In genomic region chr1:63204660-63205394, GRCm38 (mm10) we compare ENCODE assay signal across 13 mouse cellular contexts. TPM values are rescaled to one million over a fixed set of nuclear protein-coding genes. Genes with fewer than 3 reads are reported as not detected.
DNase-seq lines count a peak whose midpoint lies in the region; ATAC-seq and TF ChIP-seq lines count a peak whose summit lies in the region.
"Had no signal": no experiment of that assay in that cellular context is flagged by ENCODE, and none has a peak within 500 bp of the region (broad histone marks: within the 10 kb centered on the region; RNA-seq: fewer than 3 reads in every experiment).

No protein-coding gene starts in this region.

- WGBS in embryonic facial prominence, embryonic 13.5 days, result 31% methylated on average over 7 of the region's 7 CpGs
- 20% methylated on average over 7 of the region's 7 CpGs for WGBS in hindbrain, embryonic 14.5 days
- 24% methylated on average over 7 of the region's 7 CpGs for WGBS in neural tube, embryonic 12.5 days
- 46% methylated on average over 7 of the region's 7 CpGs for WGBS in lung, adult 2 months

- 0 out of 2 replicates have a peak overlapping the region, but pooled peaks have one; percentile 16 for H3K9ac ChIP-seq in embryonic facial prominence, embryonic 13.5 days
- H3K9ac ChIP-seq in hindbrain, embryonic 14.5 days, result no peak overlapping the region
- H3K9ac ChIP-seq in neural tube, embryonic 12.5 days, result no peak overlapping the region
- H3K9ac ChIP-seq: embryonic facial prominence, embryonic 12.5 days had no signal

- H3K4me3 ChIP-seq in layer of hippocampus, adult 2 months, result no peak overlapping the region
- H3K4me3 ChIP-seq in embryonic facial prominence, embryonic 13.5 days, result no peak overlapping the region
- H3K4me3 ChIP-seq in hindbrain, embryonic 14.5 days (replicated peaks; ENCODE audit: low read length), result no peak overlapping the region
- H3K4me3 ChIP-seq in neural tube, embryonic 12.5 days, result no peak overlapping the region
- H3K4me3 ChIP-seq in lung, adult 2 months (replicated peaks; ENCODE audit: extremely low read depth, low read depth, low read length), result no peak overlapping the region
- H3K4me3 ChIP-seq: embryonic facial prominence, embryonic 12.5 days had no signal

- DNase-seq in layer of hippocampus, adult 2 months (ENCODE audit: low spot score in 2 of 2), result no peak
- no peak for DNase-seq in layer of hippocampus, adult 9-11 months
- no peak for DNase-seq in hindbrain, embryonic 14.5 days (ENCODE audit: low spot score)
- no peak for DNase-seq in retina, postnatal 1 day
- no peak for DNase-seq in lung, adult 2 months
- DNase-seq in cerebellum, postnatal 4 days (ENCODE audit: low spot score in 2 of 2), result no peak
- DNase-seq: cerebellum, adult 9-10 months; thymus, adult 2 months had no signal

- H3K27ac ChIP-seq in layer of hippocampus, adult 2 months, result peak overlapping the region; percentile 49
- no peak overlapping the region for H3K27ac ChIP-seq in embryonic facial prominence, embryonic 13.5 days
- H3K27ac ChIP-seq in hindbrain, embryonic 14.5 days, result peak overlapping the region; percentile 72
- peak overlapping the region; percentile 33; the same call in 1 of the 2 replicates for H3K27ac ChIP-seq in neural tube, embryonic 12.5 days
- H3K27ac ChIP-seq: kidney, postnatal 0 days had no signal

- TF ChIP-seq POLR2A in lung, adult 2 months (IDR thresholded peaks at IDR 0.05; ENCODE audit: borderline replicate concordance, extremely low read depth, low read depth, low read length), result no peak

- H3K27me3 ChIP-seq in embryonic facial prominence, embryonic 13.5 days, result no peaks in the 10 kb centered on the region
- no peaks in the 10 kb centered on the region for H3K27me3 ChIP-seq in hindbrain, embryonic 14.5 days (ENCODE audit: control insufficient read depth, insufficient read depth, low read length)
- H3K27me3 ChIP-seq in neural tube, embryonic 12.5 days (replicated peaks), result no peaks in the 10 kb centered on the region
- H3K27me3 ChIP-seq: embryonic facial prominence, embryonic 12.5 days had no signal

- peaks cover 6% of the 10 kb centered on the region; the same call in 1 of the 2 replicates for H3K9me3 ChIP-seq in embryonic facial prominence, embryonic 13.5 days
- peaks cover 8% of the 10 kb centered on the region; the same call in 1 of the 2 replicates for H3K9me3 ChIP-seq in hindbrain, embryonic 14.5 days (ENCODE audit: control insufficient read depth, low read length)
- H3K9me3 ChIP-seq in neural tube, embryonic 12.5 days, result peaks cover 8% of the 10 kb centered on the region

- no peak overlapping the region for H3K4me2 ChIP-seq in embryonic facial prominence, embryonic 13.5 days
- no peak overlapping the region for H3K4me2 ChIP-seq in hindbrain, embryonic 14.5 days (replicated peaks)
- H3K4me2 ChIP-seq in neural tube, embryonic 12.5 days (replicated peaks), result no peak overlapping the region
- H3K4me2 ChIP-seq: embryonic facial prominence, embryonic 12.5 days had no signal

- no peaks in the 10 kb centered on the region for H3K36me3 ChIP-seq in embryonic facial prominence, embryonic 13.5 days
- no peaks in the 10 kb centered on the region for H3K36me3 ChIP-seq in hindbrain, embryonic 14.5 days (replicated peaks; ENCODE audit: control insufficient read depth, insufficient read depth)
- H3K36me3 ChIP-seq in neural tube, embryonic 12.5 days, result no peaks in the 10 kb centered on the region
- H3K36me3 ChIP-seq: embryonic facial prominence, embryonic 12.5 days had no signal

- ATAC-seq in embryonic facial prominence, embryonic 13.5 days (ENCODE audit: insufficient number of reproducible peaks, insufficient read depth, low FRiP score, low TSS enrichment, low read depth), result no peak
- no peak for ATAC-seq in hindbrain, embryonic 14.5 days (ENCODE audit: low FRiP score)
- ATAC-seq in neural tube, embryonic 12.5 days (ENCODE audit: low FRiP score, low read depth), result no peak; the same call in 1 of the 2 replicates

- TF ChIP-seq CTCF in layer of hippocampus, adult 2 months (conservative IDR thresholded peaks at IDR 0.05), result no peak
- TF ChIP-seq CTCF in lung, adult 2 months (IDR thresholded peaks at IDR 0.05; ENCODE audit: insufficient read depth, low read length), result no peak

- peaks cover 9% of the 10 kb centered on the region; the same call in 1 of the 2 replicates for H3K4me1 ChIP-seq in embryonic facial prominence, embryonic 13.5 days
- H3K4me1 ChIP-seq in hindbrain, embryonic 14.5 days (replicated peaks; ENCODE audit: control insufficient read depth, insufficient read depth, low read length), result peaks cover 13% of the 10 kb centered on the region
- H3K4me1 ChIP-seq in neural tube, embryonic 12.5 days, result peaks cover 15% of the 10 kb centered on the region
- no peaks in the 10 kb centered on the region for H3K4me1 ChIP-seq in lung, adult 2 months (ENCODE audit: control insufficient read depth, insufficient read depth, low read length)

RNA-seq across cellular contexts. Expression of gene Gpr1, which starts 9.5 kb away (rescaled TPM):
- under 1 TPM; 0.49 to 0.61 TPM for total RNA-seq in layer of hippocampus, adult 2 months (2021)
- 0.14 TPM in 1 of 2 replicates, not detected in the other for polyA plus RNA-seq in embryonic facial prominence, embryonic 13.5 days (2015; fragmentation: Nextera tagmentation; extraction: Ambion mirVana)
- polyA plus RNA-seq in hindbrain, embryonic 14.5 days (2014; fragmentation: Nextera tagmentation; extraction: Ambion mirVana), result 0.35 and 0.63 TPM in 2 replicates
- polyA plus RNA-seq in neural tube, embryonic 12.5 days (2016; fragmentation: Nextera tagmentation; extraction: Ambion mirVana), result 0.35 and 0.42 TPM in 2 replicates
- 0.06 TPM in 2 replicates for polyA plus RNA-seq in lung, adult 2 months (2012; rRNA removed)
- total RNA-seq: monocyte, adult 5-6 weeks had no signal

RNA-seq across cellular contexts. Expression of gene Ndufs1, which starts 28.2 kb away (rescaled TPM):
- total RNA-seq in layer of hippocampus, adult 2 months (2021), result 100 to 1,000 TPM; 153 to 155 TPM
- polyA plus RNA-seq in embryonic facial prominence, embryonic 13.5 days (2015; fragmentation: Nextera tagmentation; extraction: Ambion mirVana), result 124 and 125 TPM in 2 replicates
- polyA plus RNA-seq in hindbrain, embryonic 14.5 days (2014; fragmentation: Nextera tagmentation; extraction: Ambion mirVana), result 153 and 159 TPM in 2 replicates
- polyA plus RNA-seq in neural tube, embryonic 12.5 days (2016; fragmentation: Nextera tagmentation; extraction: Ambion mirVana), result 134 and 147 TPM in 2 replicates
- 17.8 and 29.6 TPM in 2 replicates for polyA plus RNA-seq in lung, adult 2 months (2012; rRNA removed)

RNA-seq across cellular contexts. Expression of gene Eef1b2, which starts 28.2 kb away (rescaled TPM):
- total RNA-seq in layer of hippocampus, adult 2 months (2021), result 100 to 1,000 TPM; 343 to 345 TPM
- 645 and 705 TPM in 2 replicates for polyA plus RNA-seq in embryonic facial prominence, embryonic 13.5 days (2015; fragmentation: Nextera tagmentation; extraction: Ambion mirVana)
- 487 and 490 TPM in 2 replicates for polyA plus RNA-seq in hindbrain, embryonic 14.5 days (2014; fragmentation: Nextera tagmentation; extraction: Ambion mirVana)
- polyA plus RNA-seq in neural tube, embryonic 12.5 days (2016; fragmentation: Nextera tagmentation; extraction: Ambion mirVana), result 397 and 398 TPM in 2 replicates
- 192 and 217 TPM in 2 replicates for polyA plus RNA-seq in lung, adult 2 months (2012; rRNA removed)
